Mouse (Mus musculus) spleen, embryonic (tissue): Measurements from ENCODE around the gene Pcbp3.
"Not testable (repeated sequence)": the region's sequence is repeated elsewhere in the genome, so short reads cannot be mapped to it uniquely, and the experiment has no call there.

Experiments
- CTCF ChIA-PET: fragments of 350-600 bp; sonication (Branson Sonifier 250); formaldehyde crosslinking; loops from one replicate; lab custom pipeline; 2022; lab: Charles Lee

Gene Pcbp3

DNA sequence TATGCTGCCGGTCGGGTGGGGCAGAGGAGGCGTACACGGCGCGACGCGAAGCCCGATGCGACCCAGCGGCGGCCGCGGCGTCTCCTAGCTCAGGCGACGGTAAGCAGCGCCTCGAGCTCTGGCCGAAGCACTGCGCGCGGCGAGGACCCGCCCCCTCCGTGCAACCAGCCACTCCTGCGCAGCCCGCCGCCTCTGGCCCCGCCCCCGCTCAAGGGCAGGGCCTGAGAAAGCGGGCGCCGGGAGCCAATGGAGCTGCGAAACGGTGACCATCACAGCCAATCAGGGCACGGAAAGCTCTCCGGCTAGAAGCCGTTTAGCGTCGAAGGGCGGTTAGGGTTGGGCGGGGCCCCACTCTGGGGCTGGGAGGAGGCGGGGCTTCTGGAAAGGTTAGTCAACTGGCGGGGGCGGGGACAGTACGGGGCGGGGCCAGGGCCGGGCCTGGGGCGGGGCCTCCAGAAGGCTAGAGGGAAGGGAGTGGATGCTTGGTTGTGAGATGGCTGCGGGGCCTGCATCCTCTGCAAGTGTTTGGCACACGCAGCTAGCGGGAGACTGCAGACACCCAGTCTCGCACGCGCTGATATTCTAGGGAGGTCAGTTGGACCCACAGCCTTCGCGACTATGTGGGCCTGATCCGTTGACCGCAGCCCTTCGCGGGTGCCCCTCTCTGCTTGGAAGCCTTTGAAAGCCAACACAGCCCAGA, at the start of gene Pcbp3:
Gene Pcbp3 (minus strand): TSS at position 98 of the 700 bp plus-strand sequence.
- CTCF ChIA-PET = no interaction called here

- CTCF ChIA-PET = no interaction called here
These were observed 47.0 kb upstream of the Pcbp3 start for GRCm38 (mm10) chr10:77008698-77009097.

DNA sequence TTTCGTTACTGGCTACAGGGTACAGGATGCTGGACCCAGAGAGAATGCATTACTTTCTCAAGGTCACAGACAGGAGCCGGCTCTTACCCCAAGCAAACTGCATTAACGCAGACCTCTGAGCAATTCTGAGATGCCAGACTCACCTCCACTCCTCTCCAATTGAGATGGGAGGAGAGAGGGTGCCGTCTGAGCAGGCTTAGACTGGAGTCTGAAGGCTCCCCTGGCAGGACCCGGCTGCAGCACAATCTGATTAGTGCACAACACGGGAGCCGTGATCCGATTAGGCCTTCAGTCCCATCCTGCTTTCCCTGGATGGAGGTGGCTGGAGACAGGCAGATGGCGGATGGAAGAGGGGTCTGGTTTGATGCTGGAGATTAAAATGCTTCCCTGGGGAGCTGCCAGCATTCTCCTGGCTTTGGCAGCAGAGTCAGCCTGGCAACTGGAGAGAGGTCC, 46.4 kb upstream of the Pcbp3 start:
- CTCF ChIA-PET = no interaction called here

DNA sequence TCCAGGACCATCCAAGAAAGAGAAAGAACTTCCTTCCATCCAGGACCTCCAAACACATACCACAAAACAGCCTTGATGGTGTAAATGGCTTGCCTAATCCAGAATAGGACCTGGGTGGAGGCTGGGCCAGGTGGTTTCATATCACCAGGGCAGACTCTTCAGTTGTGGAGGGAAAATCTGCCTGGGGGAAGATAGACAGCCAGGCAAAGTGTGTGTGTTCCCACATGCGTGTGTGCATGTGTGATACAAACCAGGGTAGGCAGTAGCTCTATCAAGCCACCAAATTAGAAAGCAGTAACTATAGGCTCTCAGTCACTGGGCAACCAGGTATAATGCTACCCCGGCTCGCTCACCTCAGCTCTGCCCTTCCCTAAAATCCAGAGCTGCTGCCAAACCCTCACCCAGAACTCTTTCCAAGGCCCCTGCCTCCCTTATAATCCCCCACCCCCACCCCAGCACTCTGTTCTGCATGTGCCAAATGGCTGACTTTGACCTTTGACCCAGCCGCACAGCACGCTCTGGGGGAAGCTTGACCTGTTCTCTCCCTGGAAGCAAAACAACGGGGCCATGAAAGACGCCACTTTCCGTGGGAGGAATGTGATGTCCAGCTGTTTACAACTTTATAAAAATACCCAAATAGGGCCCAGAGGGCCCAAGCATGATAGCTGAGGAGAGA, 45.9 kb upstream of the Pcbp3 start:
- CTCF ChIA-PET = no interaction called here

DNA sequence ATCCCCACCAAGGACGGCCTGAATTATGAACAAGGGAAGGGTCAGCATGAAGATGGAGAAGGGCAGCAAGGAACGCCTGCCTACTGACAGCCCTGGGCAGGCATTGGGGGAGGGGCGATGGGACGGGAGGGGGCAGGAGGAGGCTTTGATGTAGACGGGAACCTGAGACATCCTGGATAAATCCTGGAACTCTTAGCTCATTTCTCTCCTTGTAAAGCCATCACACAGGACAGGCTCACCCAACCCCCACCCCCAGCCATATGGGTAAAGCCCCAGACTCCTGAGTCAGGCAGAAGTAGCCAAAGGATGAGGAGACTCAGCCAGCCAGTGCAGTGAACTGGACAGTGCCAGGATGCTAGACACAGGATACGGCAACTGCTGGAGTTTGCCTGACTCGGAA, 43.2 kb upstream of the Pcbp3 start:
- CTCF ChIA-PET = no interaction called here

GRCm38 (mm10) chr10:76997759-76998513, 36.2 kb upstream of the Pcbp3 start:
- CTCF ChIA-PET = no interaction called here

- CTCF ChIA-PET = no interaction called here
These were observed 30.8 kb upstream of the Pcbp3 start for GRCm38 (mm10) chr10:76992456-76992855.

GRCm38 (mm10) chr10:76988586-76988985, 26.9 kb upstream of the Pcbp3 start:
- CTCF ChIA-PET = no interaction called here

- CTCF ChIA-PET = no interaction called here
These were observed 16.4 kb upstream of the Pcbp3 start for GRCm38 (mm10) chr10:76978042-76978441.

- CTCF ChIA-PET = no interaction called here
These were observed 15.0 kb upstream of the Pcbp3 start for GRCm38 (mm10) chr10:76976699-76977098.

DNA sequence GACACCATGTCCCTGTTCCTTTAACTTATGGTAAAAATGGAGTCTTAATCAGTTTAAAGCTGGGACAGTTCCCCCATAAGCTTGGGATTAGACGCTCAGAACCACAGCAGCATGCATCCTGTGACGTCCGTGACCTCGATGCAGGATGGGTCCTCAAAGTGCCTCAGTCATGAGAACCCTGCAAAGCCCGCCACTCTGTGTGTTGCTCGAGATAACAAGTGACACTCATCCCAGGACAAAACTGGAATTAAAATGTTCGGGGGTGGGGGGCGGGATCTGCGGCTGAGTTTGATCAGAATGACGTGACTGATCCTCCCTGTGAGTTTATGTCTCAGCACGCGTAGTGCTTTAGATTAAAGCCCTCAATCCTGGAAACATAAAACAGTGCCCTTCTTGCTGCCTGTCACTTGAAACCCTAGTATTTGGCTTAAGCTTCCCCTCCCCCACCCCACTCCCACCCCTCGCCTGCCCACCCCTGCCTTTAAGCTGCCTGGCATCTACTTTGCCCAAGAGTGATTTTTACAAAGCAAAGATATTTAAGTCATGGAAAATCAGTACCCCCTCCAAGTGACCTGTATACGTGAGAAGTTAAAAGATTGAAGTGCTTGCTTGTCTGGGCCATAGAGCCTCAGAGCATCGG, 12.2 kb upstream of the Pcbp3 start:
- CTCF ChIA-PET = no interaction called here

GRCm38 (mm10) chr10:76972318-76972717, 10.6 kb upstream of the Pcbp3 start:
- CTCF ChIA-PET = not testable (repeated sequence)

GRCm38 (mm10) chr10:76970974-76971373, 9.3 kb upstream of the Pcbp3 start:
- CTCF ChIA-PET = no interaction called here

DNA sequence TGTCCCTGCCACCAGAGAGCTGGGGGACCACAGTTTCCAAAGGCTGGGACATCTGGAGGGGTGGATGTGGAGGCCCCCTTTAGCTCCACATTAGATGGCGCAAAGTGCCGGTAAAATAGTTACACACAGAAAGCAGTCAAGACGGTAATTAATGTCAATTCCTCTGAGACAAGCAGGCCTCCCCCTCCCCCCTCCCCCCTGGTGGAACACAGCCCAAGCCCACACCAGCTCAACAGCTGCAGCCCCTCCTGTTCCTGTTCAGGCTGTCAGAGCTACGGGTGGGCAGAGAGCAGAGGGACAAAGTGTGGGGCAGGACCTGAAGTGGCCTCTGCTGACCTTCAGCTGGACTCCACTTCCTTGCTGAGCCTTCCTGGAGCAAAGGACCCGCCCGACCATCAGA, 2.7 kb upstream of the Pcbp3 start:
- CTCF ChIA-PET = interaction anchor here (0.7 kb wide), 1 partner anchor 9 kb away, joined by 3 read pairs; no protein-coding TSS in a partner anchor

DNA sequence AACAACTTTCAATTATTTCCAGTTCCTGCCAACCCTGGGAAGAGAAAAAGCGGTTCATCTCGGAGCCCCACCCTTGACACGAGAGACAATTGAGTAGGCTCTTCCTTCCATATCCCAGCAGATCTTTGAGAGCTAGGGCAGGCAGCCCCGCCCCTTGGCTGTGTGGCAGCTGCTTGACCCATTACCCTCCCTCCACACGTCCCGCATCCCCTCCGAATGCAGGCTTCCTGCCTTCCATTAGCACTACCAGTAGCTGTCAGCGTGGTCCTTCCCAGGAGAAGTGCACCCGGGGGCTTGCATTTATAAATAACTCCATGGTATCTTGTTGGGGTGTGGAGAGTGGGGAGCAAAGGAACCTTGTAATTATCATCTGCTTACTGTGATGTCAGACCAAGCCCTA, 2.3 kb upstream of the Pcbp3 start:
- CTCF ChIA-PET = no interaction called here

DNA sequence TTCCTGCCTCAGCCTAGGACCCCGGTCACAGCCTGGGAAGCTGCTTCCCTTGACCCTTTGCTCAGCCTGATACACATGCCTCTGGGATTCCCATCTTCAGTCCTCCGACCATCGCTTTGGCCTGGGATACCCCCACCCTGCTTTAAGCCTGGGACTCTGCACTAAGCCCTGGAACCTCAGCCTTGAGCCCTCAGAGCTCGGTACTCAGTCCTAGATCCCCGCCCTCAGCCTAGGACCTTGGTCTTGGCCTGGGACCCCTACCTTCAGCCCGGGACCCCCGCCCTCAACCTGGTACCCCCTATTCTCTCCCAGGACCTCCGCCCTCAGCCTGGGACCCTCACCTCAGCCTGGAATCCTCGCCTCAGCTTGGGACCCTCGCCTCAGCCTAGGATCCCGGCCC, 531 bp downstream of the Pcbp3 start:
- CTCF ChIA-PET = no interaction called here

DNA sequence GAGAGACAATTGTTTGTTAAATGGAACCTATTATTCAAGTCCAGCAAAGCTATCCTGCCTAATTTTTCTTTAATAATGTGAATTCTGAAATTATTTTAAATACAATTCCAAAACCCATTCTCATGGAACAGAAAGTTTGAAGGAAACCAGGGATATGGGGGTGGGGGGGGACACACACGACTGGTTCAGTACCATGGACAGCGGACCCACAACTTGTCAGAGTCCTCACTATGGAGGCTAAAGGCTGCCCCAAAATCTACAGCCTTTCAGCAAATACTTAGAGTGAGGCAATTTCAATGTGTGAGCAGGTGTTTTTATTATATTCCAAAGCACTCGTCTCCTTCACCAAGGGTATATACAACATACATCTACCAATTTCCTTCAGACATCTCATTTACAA, 3.5 kb downstream of the Pcbp3 start:
- CTCF ChIA-PET = no interaction called here

GRCm38 (mm10) chr10:76956200-76956599, 5.5 kb downstream of the Pcbp3 start:
- CTCF ChIA-PET = interaction anchor here (0.6 kb wide), 1 partner anchor 8 kb away, joined by 3 read pairs; no protein-coding TSS in a partner anchor

- CTCF ChIA-PET = no interaction called here
These were observed 20.6 kb downstream of the Pcbp3 start for GRCm38 (mm10) chr10:76941038-76941437.

- CTCF ChIA-PET = no interaction called here
These were observed 24.9 kb downstream of the Pcbp3 start for GRCm38 (mm10) chr10:76936827-76937226.

GRCm38 (mm10) chr10:76934805-76935204, 26.9 kb downstream of the Pcbp3 start:
- CTCF ChIA-PET = no interaction called here

DNA sequence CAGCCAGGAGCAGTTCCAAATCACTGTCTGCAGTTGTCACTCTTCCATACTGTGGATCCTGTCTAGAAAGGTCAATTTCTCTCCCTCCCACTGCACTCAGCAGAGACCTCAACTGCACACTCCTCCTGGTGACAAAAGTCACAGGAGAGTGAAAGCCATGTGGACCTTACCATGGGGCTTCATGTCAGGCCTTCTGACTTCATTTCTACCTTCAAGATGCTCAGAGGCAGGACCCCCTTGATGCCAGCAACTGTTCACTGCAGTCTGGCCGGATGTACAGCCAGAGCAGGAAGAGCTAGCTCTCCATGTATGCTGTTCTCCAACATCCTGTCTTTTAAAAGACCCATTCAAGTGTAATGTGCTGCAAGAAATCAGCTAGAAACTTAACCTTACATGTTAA, 29.9 kb downstream of the Pcbp3 start:
- CTCF ChIA-PET = no interaction called here
